Mouse (Mus musculus): ENCODE measurements around the gene Uchl4.
"Not testable (repeated sequence)": the region's sequence is repeated elsewhere in the genome, so short reads cannot be mapped to it uniquely, and the experiment has no call there.

Uchl4 gene

GRCm38 (mm10) chr9:64231674-64232073 lies 3.3 kb upstream of the Uchl4 start:
- DNase-seq (ENCODE audit: low spot score in 2 of 2): no peak

DNA sequence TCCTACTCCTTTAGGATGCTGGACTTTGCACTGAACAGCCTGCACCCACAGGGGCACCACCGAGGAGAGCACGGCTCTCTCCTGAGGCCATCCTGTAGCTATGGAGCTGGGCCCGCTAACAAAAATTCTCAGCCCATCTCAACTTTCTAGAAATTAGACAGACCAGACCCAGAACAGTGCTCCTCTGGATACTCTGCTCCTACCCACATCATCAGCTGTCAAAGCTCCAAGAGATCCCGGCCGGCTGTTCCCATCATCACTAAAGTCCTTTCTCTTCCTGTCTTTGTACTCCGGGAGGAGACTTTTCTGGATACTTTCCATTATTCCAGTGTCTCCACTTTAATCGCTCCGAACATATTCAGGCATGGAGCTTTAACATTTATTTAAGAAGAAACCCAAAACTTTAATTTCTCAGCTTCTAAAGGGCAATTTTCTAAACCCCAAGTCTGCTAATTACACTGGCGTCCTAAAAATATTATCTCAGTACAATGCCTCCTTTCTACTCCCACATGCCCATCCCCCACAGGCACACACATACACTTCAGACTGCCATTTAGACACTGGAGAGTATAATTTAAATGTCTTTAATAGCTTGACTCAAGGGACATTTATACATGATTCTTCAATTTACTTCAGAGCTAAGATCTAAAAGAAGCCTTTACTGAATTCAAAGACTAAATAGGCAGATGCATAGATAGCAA lies 2.6 kb upstream of the Uchl4 start:
- no peak for DNase-seq (ENCODE audit: low spot score in 2 of 2)

GRCm38 (mm10) chr9:64233656-64234055 lies 1.3 kb upstream of the Uchl4 start:
- DNase-seq (ENCODE audit: low spot score in 2 of 2): no peak

DNA sequence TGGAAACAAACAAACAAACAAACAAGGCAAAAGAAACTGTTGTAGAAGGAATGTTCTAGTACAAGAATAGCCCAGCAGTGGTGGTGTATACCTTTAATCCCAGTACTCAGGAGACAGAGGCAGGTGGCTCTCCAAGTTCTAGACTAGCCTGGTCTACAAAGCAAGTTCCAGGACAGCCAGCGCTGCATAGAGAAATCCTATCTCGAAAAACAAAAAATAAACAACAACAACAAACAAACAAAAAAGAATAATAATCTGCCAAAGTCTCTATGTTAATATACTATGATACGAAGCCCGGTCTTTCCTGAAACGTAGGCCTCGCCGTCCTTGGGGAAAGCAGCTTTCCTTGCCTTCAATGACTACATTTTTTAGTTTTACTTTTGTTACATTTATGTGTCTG lies 1.1 kb downstream of the Uchl4 start:
- DNase-seq (ENCODE audit: low spot score in 2 of 2): no peak

DNA sequence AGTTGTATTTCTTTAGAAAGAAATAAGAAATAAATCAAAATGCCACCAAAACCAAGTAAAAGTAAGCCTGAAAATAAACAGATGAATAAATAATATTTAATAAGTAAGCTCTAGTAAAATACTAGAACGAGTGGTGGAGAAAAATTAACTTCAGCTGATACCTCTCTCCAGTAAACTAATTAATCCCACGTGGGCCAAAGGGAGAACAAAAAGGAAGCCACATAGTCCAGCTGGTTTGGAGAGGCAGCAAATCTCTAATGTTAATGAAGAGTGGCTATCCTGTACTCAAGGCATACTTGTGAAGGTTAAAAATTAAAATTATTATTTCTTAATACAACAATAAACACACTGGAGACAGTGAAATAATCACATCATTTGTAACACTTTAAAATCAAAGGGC lies 5.1 kb downstream of the Uchl4 start:
- DNase-seq (ENCODE audit: low spot score in 2 of 2): no peak

- no peak for DNase-seq (ENCODE audit: low spot score in 2 of 2)
These were observed 5.7 kb downstream of the Uchl4 start for GRCm38 (mm10) chr9:64240681-64241080.

DNA sequence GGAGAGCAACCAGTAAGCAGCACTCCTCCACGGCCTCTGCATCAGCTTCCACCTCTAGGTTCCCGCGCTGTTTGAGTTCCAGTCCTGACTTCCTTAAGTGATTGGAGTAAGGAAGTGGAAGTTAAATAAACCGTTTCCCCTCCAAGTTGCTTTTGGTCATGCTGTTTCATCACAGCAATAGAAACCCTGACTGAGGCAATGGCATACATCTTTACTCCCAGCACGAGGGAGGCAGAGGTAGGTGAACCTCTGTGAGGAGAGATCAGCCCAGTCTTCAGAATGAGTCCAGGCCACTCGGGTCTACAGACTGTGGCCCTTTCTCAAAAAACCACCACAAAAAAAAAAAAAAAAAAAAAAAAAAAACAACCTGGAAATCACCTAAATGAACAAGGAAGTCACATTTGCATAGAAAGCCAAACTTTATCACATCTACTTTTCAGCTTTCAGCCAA lies 7.4 kb downstream of the Uchl4 start:
- DNase-seq (ENCODE audit: low spot score in 2 of 2): no peak

DNA sequence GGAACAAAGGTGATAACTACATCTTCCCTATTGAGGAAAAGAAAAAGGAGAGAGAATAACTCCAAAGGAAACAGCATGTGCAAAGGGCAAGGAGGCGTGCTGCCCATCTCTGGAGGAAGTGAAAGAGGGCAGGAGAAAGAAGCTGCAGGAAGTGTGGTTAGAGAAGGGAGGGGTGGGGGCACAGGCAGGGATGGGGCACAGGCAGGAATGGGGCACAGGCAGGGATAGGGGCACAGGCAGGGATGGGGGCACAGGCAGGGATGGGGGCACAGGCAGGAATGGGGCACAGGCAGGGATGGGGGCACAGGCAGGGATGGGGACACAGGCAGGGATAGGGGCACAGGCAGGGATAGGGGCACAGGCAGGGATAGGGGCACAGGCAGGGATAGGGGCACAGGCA lies 14.4 kb downstream of the Uchl4 start:
- no peak for DNase-seq (ENCODE audit: low spot score in 2 of 2)

DNA sequence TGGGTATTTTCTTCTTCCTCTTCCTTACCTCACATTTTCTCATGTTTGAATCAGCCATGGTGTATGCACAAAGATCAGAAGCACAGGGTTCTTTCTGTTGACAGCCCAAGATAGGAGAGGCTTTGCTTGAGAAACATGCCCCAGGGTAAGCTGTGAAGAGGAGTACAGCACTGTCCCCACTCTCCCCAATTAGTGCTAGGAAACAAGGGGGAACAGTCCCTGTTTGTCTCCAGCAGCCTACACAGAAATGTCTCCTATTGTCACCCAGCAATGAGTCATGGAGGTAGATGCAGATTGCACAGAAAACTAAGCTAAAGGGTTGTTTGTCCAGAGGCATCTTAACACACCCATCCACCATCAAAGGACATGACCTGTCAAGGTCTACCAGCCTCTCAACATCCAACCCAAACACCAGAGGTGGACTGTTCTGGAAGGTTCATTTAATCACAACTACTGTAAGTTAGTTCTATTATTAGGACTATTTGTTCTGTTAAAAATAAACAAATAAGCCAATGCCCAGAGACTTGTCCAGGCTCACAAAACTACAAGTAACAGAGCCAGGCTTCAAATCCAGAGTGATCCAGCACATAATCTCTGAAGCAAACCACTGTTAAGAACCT lies 15.2 kb downstream of the Uchl4 start:
- no peak for DNase-seq (ENCODE audit: low spot score in 2 of 2)

DNA sequence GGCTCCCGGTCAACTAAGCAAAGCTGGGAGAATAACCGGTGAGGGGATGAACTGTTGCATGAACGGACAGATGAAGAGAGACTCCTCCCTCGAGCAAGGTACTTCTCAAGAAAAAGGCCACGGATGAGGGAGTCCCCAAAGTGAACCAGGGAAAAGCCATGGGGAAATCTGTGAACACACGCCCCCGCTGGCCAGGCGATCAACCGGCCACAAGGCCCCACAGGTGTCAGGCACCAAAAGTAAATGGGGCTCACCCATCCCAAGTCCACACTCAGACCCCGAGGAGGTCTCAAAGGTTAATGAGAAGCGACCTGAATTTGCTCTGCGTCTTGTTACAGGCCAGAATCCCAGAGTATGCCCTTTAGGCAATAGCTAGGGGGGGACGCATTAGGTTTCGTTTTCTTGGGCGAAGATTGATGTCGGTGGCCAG lies 17.6 kb downstream of the Uchl4 start:
- no peak for DNase-seq (ENCODE audit: low spot score in 2 of 2)

DNA sequence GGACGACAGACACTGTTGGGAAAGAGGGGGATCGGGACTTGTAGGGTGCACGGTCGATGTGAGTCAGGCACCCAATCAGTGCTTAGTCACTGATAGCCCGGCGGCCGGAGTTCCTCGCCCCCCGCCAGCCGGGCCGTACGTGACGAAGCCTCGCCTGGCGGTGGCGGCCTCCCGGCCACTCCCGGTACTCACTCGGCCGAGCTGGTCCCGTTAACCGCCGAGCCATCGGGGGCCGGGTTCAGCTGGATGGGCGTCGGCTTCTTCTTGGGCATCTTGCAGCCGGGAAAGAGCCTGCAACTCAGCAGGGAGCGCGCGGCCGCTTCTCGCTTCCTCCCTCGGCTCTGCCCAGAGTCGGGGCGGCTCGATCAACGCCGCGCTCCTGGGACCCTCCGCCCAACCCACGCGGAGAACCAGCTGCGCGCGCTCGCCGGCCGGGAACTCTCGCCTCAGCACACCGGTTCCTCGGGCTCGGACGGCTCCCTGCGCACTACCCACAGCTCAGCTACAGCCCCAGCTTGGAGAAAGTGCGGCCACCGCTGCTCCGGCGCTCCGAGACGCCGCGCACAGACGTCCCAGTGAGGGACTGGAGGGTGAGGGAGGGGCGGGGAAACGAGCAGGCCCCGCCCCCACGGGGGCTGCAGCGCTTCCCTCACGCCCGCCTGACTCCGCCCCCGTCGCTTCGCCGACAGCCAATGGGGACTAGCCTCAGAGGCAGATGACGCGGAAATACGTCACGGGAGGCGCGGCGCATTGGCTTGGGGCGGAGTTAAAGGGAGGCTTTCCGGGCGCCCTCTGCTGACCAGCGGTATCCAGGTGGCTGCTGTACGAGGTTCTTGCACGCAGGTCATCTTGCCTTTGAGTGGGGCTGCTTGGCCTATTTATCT lies 18.3 kb downstream of the Uchl4 start, which contains the start of gene Map2k1:
Gene Map2k1 (minus strand): TSS at position 611 of the 884 bp plus-strand sequence.
- DNase-seq (ENCODE audit: low spot score in 2 of 2): peak; percentile 100

- no peak for DNase-seq (ENCODE audit: low spot score in 2 of 2)
These were observed 20.4 kb downstream of the Uchl4 start for GRCm38 (mm10) chr9:64255422-64255821.

DNA sequence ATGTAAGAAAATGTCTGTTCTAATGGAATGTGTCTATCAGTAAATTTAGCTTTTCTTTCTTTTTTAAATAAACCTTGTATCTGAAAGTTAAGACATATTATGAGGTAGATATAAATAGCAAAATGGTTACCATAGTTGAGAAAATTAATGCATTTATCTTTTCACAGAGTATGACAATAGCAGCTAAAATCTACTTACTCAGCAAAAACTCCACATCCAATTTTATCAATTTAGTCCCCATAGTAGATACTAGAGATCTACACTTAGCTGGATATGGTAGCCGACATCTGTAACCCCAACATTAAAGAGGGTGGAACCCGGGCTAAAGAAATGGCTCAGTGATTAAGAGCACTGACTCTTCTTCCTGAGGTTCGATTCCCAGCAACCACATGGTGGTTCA lies 21.2 kb downstream of the Uchl4 start:
- no peak for DNase-seq (ENCODE audit: low spot score in 2 of 2)

GRCm38 (mm10) chr9:64259906-64260305 lies 24.9 kb downstream of the Uchl4 start:
- no peak for DNase-seq (ENCODE audit: low spot score in 2 of 2)

DNA sequence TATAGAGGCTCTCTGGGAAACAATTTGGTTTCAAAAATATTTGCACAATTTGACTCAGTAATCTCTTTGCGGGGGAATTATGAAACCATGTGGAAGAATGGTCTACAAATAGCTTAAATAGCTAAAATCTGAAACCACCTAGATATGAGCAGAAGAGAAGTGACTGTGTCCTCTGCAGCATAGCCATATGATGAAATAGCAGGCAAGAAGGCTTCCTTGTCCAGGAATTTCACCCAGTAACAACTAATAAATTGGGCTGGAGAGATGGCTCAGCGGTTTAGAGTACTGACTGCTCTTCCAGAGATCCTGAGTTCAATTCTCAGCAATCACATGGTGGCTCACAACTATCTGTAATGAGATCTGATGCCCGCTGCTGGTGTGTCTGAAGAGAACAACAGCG lies 26.0 kb downstream of the Uchl4 start:
- no peak for DNase-seq (ENCODE audit: low spot score in 2 of 2)

DNA sequence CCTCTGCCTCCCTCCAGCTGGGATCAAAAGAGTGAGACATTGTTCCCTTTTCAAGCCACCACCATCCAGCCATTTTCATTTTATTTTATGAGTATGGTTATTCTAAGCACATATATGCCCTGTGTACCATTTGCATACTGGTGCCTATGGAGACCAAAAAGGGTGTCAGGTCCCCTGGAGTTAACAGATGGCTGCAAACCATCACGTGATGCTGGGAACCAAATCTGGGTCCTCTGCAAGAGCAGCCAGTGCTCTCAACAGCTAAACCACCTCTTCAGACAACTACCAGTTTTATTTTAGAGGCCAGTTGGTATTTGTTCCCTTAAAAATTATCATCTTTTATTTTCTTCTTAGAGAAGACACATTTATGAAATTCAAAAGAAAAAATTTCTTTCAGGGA lies 29.8 kb downstream of the Uchl4 start:
- no peak for DNase-seq (ENCODE audit: low spot score in 2 of 2)

GRCm38 (mm10) chr9:64267231-64267630 lies 32.2 kb downstream of the Uchl4 start:
- DNase-seq (ENCODE audit: low spot score in 2 of 2): no peak

GRCm38 (mm10) chr9:64268196-64268595 lies 33.2 kb downstream of the Uchl4 start:
- DNase-seq (ENCODE audit: low spot score in 2 of 2): no peak

DNA sequence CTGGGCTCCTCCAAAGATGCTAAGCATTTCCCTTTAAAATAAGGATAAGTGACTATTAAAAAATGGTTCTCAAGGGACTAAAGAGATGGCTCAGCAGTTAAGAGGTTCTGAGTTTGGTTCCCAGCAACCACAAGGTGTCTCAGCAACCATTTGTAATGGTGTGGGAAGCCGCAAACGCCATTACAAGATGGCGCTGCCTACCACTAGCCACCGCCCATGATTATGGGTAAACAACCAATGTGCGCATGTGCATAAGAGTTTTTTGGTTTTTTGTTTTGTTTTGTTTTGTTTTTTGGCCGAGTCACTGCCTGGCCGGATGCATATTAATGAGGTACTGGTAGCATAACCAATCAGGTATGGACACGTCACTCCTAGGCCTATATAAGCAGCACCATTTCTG lies 33.8 kb downstream of the Uchl4 start:
- not testable (repeated sequence) for DNase-seq (ENCODE audit: low spot score in 2 of 2)

DNA sequence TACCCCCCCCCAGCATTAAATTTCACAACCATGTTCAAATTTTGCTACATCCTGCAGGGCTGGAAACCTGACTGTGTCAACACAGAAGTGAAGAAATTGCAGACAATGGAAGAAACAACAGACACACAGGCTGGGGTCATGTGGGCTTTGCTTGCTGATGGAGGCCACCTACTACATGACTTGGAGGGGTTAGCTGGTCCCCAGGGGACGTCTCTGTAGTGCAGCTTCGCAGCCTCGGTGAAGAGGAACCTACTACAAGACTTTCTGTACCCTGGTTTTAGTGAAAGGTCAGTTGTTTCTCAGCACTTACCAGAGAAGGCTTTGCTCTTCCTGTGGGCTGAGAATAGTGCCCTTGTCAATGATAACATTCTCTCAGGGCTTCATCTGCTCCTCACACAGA lies 36.2 kb downstream of the Uchl4 start:
- DNase-seq (ENCODE audit: low spot score in 2 of 2): no peak

- DNase-seq (ENCODE audit: low spot score in 2 of 2): no peak
These were observed 37.6 kb downstream of the Uchl4 start for GRCm38 (mm10) chr9:64272611-64273010.

GRCm38 (mm10) chr9:64273757-64274156 lies 38.8 kb downstream of the Uchl4 start:
- DNase-seq (ENCODE audit: low spot score in 2 of 2): no peak

DNA sequence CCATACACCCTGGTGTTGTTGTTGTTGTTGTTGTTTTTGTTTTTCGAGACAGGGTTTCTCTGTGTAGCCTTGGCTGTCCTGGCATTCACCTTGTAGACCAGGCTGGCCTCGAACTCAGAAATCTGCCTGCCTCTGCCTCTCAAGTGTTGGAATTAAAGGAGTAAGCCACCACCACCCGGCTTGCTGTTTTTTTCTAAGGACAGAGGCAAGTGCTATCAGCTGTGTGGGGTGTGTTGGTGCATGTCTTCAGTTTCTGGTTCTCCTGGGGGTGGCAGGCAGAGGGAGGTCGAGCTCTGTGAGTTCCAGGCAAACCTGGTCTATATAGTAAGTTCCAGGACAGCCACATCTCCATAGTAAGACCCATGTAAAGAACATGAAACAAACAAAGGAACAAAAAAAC lies 39.3 kb downstream of the Uchl4 start:
- no peak for DNase-seq (ENCODE audit: low spot score in 2 of 2)

All from urinary bladder, postnatal 4 days (tissue).